Mouse (Mus musculus): Measurements from ENCODE around the gene Olfr813. TPM values are rescaled to one million over a fixed set of nuclear protein-coding genes. Genes with fewer than 3 reads are reported as not detected.
"Not testable (repeated sequence)": the region's sequence is repeated elsewhere in the genome, so short reads cannot be mapped to it uniquely, and the experiment has no call there.

The Olfr813 gene
- total and polyA plus RNA-seq, 3 experiments, result not detected

DNA sequence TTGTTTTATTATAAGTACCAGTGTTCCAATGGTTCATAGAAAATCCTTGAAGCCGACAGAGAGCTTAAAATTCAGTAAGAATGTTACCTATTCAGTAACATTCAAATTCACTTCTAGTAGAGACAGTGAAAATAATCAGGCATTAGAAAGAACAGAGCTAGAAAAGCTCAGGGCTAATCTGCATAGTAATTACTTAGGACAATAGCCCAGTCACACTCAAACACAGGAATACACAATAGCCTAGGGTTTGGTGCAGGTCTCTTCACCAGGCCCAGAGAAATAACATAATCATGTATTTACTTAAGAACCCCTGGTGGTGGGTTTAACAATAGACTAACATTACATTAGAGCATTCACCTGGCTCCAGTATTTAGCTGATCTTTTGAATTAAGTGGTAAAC is 7.8 kb upstream of the Olfr813 start:
- in situ Hi-C loops (cut with MboI; ENCODE audit: low pct_ligation_motif_present, low pct_unique_long_range_greater_than_20kb, low sequenced_read_pairs) (no loop called here), dilution Hi-C loops (cut with MboI; ENCODE audit: extremely low pct_ligation_motif_present, extremely low pct_unique_long_range_greater_than_20kb, low sequenced_read_pairs) (no loop called here)
- Histone ChIP-seq H3K79me2 (replicated peaks; ENCODE audit: control insufficient read depth, extremely low read depth, insufficient read depth, poor library complexity, severe bottlenecking) (no peaks in the 10 kb centered on the region), H3K4me3 (replicated peaks in 1 of 3; ENCODE audit: low read depth in 2 of 3, low read length in 2 of 3, poor library complexity in 1 of 3) (no peak overlapping the region), H3K27ac (ENCODE audit: insufficient read depth, low read depth) (no peak overlapping the region), H3K9me3 (replicated peaks; ENCODE audit: low read length) (no peaks in the 10 kb centered on the region), H3K36me3 (replicated peaks in 1 of 2; ENCODE audit: control insufficient read depth in 1 of 2, insufficient read depth in 1 of 2, low read length in 1 of 2) (no peaks in the 10 kb centered on the region), H3K9ac (ENCODE audit: insufficient read depth, low read depth) (no peak overlapping the region), H3K4me2 (ENCODE audit: insufficient read depth, low read depth, poor library complexity, severe bottlenecking) (no peak overlapping the region), H3K27me3 (replicated peaks) (no peaks in the 10 kb centered on the region), H3K4me1 (ENCODE audit: control insufficient read depth in 1 of 2, insufficient read depth in 2 of 2) (no peaks in the 10 kb centered on the region)
- TF ChIP-seq EP300 (IDR thresholded peaks at IDR 0.05; ENCODE audit: low read length) (no peak), UBTF (IDR thresholded peaks at IDR 0.05; ENCODE audit: low read depth, low read length) (no peak), JUND (conservative IDR thresholded peaks at IDR 0.05; ENCODE audit: low read depth, low read length) (no peak), POLR2AphosphoS2 (IDR thresholded peaks at IDR 0.05; ENCODE audit: low read depth, low read length) (no peak), PAX5 (IDR thresholded peaks at IDR 0.05; ENCODE audit: low read length) (no peak), MAX (IDR thresholded peaks at IDR 0.05; ENCODE audit: low read length) (no peak), CTCF (conservative IDR thresholded peaks at IDR 0.05 in 1 of 2, IDR thresholded peaks at IDR 0.05 in 1 of 2; ENCODE audit: low read depth in 2 of 2, low read length in 2 of 2) (no peak), HCFC1 (IDR thresholded peaks at IDR 0.05; ENCODE audit: low read depth, low read length) (no peak), GABPA (IDR thresholded peaks at IDR 0.05; ENCODE audit: insufficient replicate concordance, low read depth, low read length) (no peak), TBP (conservative IDR thresholded peaks at IDR 0.05; ENCODE audit: low read depth, low read length) (no peak), USF2 (conservative IDR thresholded peaks at IDR 0.05; ENCODE audit: low read depth, low read length) (no peak), RAD21 (IDR thresholded peaks at IDR 0.05; ENCODE audit: low read depth, low read length) (no peak), KAT2A (IDR thresholded peaks at IDR 0.05; ENCODE audit: insufficient replicate concordance, low read length) (no peak), MAFK (IDR thresholded peaks at IDR 0.05; ENCODE audit: insufficient replicate concordance, low read length) (no peak), SMC3 (IDR thresholded peaks at IDR 0.05; ENCODE audit: low read depth, low read length) (no peak)
- DNase-seq (ENCODE audit: extremely low read depth), result no peak

DNA sequence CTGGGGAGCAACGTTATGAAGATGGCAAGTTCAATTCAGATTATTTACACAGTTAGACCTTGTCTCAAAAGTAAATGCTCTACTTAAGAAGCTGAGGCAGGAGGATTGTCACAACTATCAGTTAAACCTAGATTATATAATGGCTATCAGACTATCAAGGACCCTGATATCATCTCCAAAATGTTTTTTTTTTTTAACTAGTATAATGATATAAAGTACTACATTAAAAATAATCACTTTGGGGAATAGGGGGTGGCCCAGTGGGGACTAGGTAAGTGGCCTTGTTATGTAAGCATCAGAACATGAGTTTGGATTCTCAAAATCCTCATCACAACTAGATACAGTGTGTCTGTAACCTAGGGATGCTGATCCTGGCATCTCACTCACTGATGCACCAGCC is 24.6 kb downstream of the Olfr813 start, which contains the start of gene Olfr814:
Gene Olfr814, minus strand, starts transcription at position 101 of the 400 bp plus-strand sequence.
- H3K4me2 ChIP-seq (ENCODE audit: insufficient read depth, low read depth, poor library complexity, severe bottlenecking); H3K4me3 ChIP-seq (replicated peaks in 1 of 3; ENCODE audit: low read depth in 2 of 3, low read length in 2 of 3, poor library complexity in 1 of 3); in situ Hi-C loops (cut with MboI; ENCODE audit: low pct_ligation_motif_present, low pct_unique_long_range_greater_than_20kb, low sequenced_read_pairs); DNase-seq (ENCODE audit: extremely low read depth); H3K27me3 ChIP-seq (replicated peaks); H3K27ac ChIP-seq (ENCODE audit: insufficient read depth, low read depth); dilution Hi-C loops (cut with MboI; ENCODE audit: extremely low pct_ligation_motif_present, extremely low pct_unique_long_range_greater_than_20kb, low sequenced_read_pairs); H3K79me2 ChIP-seq (replicated peaks; ENCODE audit: control insufficient read depth, extremely low read depth, insufficient read depth, poor library complexity, severe bottlenecking); H3K9ac ChIP-seq (ENCODE audit: insufficient read depth, low read depth); H3K4me1 ChIP-seq (ENCODE audit: control insufficient read depth in 1 of 2, insufficient read depth in 2 of 2); H3K9me3 ChIP-seq (replicated peaks; ENCODE audit: low read length); H3K36me3 ChIP-seq (replicated peaks in 1 of 2; ENCODE audit: control insufficient read depth in 1 of 2, insufficient read depth in 1 of 2, low read length in 1 of 2): not testable (repeated sequence)

DNA sequence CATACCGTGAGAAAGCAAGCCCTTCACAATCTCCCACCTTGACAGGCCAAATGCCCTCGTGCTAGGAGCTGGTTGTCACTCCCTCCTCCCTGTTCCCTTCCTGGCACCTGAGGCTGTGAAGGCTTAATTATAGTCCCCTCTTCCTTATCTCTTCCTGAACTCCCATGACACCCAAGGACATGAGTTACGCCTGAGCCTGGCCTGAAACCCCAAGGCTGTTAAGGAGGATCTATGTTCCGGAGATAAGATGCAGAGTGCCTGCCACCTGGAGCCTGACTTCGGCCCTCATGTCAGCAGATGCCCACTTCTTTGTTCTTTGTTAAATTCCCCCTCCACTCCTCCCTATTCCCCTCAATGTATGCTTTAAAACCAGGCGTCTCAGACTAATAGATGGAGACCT is 30.3 kb downstream of the Olfr813 start:
- H3K9me3 ChIP-seq (replicated peaks; ENCODE audit: low read length); H3K9ac ChIP-seq (ENCODE audit: insufficient read depth, low read depth); DNase-seq (ENCODE audit: extremely low read depth); H3K79me2 ChIP-seq (replicated peaks; ENCODE audit: control insufficient read depth, extremely low read depth, insufficient read depth, poor library complexity, severe bottlenecking); H3K27ac ChIP-seq (ENCODE audit: insufficient read depth, low read depth); dilution Hi-C loops (cut with MboI; ENCODE audit: extremely low pct_ligation_motif_present, extremely low pct_unique_long_range_greater_than_20kb, low sequenced_read_pairs); H3K4me3 ChIP-seq (replicated peaks in 1 of 3; ENCODE audit: low read depth in 2 of 3, low read length in 2 of 3, poor library complexity in 1 of 3); H3K27me3 ChIP-seq (replicated peaks); H3K4me2 ChIP-seq (ENCODE audit: insufficient read depth, low read depth, poor library complexity, severe bottlenecking); in situ Hi-C loops (cut with MboI; ENCODE audit: low pct_ligation_motif_present, low pct_unique_long_range_greater_than_20kb, low sequenced_read_pairs); H3K36me3 ChIP-seq (replicated peaks in 1 of 2; ENCODE audit: control insufficient read depth in 1 of 2, insufficient read depth in 1 of 2, low read length in 1 of 2); H3K4me1 ChIP-seq (ENCODE audit: control insufficient read depth in 1 of 2, insufficient read depth in 2 of 2): not testable (repeated sequence)

Data from CH12.LX (cell line).